Mouse (Mus musculus) yolk sac, embryonic 10.5 days (tissue): ENCODE results near the gene Rcsd1.
"Not testable (repeated sequence)": the region's sequence is repeated elsewhere in the genome, so short reads cannot be mapped to it uniquely, and the experiment has no call there.

Experiments
- DNase-seq: peaks from one replicate; pipeline ENCODE4 v3.0.0-alpha.2; 2017; ENCODE audit warnings: low spot score

The Rcsd1 gene

DNA sequence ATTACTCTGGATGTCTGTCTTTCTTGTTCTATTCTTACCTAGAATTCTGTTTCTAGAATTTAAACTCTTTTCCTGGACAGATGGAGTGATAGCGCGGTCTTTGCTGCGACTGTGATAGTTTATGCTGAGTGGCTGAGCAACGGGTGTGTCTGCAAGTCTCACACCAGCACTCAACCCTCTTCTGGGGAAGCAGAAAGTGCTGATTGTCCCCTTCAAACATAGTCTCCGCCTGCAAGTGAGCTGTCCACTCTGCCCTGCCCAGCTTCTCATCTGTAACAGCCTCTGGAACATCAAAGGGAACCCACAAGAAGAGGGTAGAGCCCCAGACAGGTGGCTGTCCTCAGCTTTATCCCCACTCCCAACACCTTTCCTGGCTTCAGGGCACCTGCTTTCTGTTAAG lies 19.7 kb downstream of the Rcsd1 start:
- DNase-seq = no peak

DNA sequence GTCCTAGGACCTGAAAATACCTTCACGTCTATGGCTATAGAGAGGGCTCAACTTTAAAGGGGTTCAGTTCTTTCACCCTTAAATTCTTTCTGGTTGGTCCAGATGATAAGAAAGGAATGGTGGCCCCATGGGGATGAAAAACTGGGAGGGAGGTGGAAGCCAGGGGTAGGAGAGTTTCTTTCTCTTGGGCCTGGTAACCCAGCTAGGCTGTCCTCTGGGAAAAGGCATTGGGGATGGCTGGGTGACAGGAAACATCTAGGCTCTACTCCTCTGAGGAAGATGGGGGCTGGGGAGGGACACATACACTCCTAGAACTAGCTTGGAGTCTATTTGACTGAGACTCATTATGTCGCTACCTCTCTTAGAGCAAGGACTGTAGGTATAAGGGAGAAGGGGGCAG lies 21.7 kb downstream of the Rcsd1 start:
- no peak for DNase-seq

DNA sequence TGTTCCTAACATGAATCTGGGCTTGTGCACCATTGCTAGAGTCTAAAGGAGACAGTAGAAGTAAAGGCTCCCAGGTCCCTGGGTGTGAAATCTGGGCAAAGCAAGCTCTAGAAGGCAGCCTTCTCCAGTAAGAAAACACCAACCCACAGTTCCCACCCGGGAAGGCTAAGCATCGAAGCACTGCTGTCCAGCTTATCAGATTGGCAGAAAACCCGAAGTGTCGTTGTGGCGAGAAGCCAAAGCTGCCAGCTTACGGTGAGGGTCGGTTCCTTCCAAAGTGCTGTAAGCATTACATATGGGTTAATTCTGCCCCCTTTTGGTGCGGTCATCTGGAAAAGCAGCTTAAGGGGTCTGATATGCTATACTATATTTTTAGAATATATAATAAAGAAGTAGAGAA lies 22.6 kb downstream of the Rcsd1 start:
- no peak for DNase-seq

DNA sequence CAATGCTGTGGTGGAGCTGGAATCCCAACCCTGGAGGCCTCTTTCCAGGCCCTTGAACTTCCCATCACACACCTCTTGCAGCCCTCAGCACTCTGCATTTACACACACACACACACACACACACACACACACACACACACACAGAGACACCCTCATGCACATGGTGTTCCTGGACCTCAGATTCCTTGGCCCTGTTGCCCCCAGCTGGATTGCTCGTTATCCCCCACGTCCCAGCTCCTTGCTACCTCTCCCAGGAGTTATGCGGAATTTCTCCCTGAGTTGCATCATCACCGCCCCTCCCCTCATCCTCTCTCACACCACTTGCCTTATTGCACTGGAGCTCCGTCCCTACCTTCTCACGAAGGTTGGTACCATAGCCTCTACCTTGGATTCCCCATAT lies 23.2 kb downstream of the Rcsd1 start:
- DNase-seq = no peak

DNA sequence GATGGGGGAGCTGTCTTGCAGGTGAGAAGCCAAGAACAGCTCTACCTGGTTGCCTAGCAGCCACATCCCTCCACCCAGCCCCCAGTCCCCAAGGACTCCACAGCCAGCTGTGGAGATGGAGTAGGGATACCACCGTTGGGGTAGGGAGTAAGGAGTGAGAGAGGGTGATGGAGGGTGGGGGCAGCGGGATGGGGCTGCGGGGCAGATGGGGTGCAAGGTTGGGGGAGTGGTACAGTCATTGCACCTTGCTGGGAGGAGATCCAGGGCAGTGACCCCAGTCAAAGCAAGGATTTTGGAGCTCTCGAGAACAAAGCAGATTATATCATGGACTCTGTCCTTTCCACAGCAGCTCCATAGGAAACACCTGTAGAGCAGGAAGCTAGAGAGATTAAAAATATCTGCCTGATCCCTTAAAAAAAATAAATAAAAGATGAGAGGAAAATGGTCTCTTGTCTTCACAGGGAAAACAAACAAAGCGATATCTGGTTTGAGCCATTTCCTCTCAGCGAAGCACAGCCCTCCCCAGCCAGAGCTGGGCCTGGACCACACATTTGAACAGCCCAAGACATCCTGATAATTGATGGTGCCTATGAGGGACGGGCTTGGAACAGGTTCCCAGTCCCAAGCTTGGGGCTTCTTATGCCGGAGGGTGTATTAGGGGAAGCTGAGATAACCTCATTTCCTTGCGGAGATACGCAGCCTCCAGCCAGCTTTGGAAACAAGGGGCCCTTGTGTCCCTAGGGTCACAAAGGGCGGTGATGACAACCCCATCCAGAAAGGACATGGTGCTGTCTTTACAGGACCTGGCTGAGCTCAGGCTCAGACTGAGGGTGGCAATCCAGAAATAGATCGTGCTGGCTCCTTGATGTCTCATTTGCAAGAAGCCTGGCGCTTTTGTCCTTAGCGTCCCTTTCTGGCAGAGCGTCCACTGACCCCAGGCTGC lies 25.0 kb downstream of the Rcsd1 start:
- DNase-seq = no peak

DNA sequence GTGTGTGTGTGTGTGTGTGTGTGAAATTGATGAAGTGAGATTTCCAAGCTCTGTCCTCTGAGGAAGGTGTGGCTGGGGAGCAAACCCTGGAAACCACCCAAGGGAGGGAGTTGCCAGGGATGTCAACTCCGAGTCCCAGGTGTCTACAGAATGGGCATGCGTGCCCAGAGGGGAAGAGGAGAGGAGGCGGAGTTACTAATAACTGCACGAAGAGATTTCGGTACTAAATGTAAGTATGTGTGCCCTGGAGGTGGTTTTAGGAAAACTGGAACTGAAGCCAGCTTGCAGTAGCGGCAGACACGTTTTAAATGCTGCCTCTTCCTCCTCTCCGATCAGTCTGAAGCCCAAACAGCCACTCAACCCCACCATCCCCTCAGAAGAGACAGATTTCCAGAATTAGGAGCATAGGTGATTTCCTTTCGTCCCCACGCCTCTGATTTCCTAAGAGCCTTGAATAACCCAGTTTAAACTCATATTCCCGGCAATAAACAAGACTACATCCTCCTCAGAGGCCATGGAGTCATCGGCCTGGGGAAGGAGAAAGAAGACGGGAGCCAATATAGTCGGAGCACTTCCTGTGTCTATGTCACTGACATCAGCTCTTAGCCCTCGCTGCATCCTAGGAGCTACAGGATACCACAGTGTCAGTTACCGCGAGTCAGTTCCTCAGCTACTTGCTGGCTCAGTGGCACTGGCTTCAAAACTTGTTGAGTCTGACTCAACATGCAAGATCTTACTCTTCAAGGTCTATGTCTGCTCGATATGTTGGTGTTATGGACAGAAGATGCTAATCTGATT lies 27.3 kb downstream of the Rcsd1 start:
- no peak for DNase-seq

DNA sequence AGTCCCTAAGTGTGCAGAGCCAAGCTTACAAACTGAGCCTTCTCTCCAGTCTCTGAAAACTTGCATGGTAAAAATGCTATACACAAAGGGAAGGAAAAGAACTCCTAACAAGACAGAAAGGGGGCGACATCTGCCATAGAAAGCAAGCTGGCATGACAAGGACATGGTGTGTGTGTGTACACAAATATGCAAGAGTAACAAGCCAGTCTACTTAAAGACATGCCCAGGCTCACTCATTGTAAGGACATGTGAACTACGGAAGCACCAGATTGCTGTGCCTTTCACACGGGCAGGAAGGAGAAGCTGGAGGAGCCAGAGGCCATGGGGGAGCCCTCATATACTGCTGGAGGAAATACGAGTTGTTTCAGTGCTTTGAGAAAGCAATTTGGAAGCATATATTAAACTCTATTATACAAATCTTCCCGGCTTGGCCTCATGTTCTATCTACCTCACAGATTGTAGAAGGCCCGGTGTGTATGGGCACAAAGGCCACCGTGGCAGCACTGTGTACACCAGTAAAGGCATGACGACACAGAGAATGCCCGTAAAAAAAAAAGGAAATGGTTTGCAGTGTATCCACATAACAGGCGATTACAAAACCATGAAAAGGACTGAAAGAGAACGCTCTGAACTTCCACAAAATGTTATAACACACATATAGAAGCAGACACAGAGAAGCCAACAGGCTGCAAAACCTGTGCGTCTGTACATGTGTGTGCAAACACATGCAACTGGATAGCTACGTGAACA lies 28.3 kb downstream of the Rcsd1 start:
- DNase-seq = no peak

DNA sequence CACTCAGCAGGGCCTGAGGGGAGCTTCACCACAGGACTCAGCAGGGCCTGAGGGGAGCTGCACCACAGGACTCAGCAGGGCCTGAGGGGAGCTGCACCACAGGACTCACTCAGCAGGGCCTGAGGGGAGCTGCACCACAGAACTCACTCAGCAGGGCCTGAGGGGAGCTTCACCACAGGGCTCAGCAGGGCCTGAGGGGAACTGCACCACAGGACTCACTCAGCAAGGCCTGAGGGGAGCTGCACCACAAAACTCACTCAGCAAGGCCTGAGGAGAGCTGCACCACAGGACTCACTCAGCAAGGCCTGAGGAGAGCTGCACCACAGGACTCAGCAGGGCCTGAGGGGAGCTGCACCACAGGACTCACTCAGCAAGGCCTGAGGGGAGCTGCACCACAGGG lies 29.5 kb downstream of the Rcsd1 start:
- not testable (repeated sequence) for DNase-seq

DNA sequence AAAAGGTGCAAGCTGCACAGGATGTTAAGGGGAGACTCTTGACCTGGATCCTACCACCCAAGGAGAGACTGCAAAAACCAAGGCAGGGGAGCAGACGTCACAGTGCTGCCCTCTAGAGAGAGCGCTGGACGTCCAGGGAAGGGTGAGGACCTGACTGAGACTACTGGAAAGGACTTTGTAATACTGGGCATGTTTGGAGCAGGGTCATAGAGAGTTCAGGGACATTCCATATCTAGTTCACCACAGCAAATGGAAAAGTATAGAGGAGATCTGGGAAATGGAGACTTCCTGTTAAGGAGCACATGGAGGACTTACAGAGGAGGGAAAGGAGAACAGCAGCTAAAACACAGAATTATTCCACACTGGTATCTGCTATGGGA lies 29.9 kb downstream of the Rcsd1 start:
- no peak for DNase-seq

DNA sequence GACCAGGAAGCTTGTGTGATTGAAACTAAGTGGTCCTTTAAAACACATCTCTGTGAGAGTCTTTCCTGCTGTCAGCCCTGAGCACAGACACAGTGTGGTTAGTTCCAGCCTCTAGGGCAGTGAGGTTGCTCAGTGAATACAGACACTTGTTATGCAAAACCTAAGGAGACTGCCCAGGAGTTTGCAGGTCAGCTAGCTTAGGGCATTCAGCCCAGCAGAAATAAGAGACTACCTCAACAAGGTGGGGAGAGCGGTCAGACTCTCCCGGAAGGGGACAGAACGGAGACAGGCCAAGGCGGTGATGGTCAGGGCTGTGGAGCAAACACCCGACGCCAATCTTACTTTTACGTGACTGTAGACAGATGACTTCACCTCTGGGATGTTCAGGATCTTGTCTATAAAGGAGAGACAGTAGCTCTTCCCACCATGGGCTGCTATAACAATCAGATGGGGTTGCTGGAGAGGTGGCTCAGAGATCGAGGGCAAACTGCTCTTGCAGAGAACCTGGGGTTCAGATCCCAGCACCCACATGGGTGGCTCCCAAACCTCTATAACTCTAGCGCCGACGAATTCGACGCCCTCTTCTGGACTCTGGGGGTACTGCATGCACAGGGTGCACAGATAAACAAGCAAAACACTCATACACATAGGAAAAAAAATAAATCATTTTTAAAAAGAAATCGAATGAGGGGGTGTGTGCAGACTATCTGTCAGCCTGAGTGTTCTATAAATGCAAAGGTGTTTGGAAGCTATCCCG lies 30.5 kb downstream of the Rcsd1 start:
- no peak for DNase-seq

DNA sequence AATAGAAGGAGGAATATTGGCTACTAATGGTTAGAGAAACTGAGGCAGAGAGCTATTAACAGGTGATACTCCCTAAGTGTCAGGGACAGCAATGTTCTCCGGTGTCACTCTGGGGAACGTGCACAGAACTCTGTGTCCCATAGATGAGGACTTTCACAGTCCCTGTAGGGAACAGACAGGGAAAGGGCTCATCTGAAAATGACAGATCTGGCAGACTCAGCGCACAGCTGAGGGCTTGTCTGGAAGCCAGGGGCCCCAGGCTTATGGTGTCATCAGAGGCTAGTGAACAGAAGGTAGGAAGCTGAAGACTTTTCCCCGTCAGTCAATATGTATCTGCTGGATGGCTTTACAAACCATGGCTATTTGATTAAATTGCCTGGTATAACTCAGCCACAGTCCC lies 32.0 kb downstream of the Rcsd1 start:
- DNase-seq = no peak

DNA sequence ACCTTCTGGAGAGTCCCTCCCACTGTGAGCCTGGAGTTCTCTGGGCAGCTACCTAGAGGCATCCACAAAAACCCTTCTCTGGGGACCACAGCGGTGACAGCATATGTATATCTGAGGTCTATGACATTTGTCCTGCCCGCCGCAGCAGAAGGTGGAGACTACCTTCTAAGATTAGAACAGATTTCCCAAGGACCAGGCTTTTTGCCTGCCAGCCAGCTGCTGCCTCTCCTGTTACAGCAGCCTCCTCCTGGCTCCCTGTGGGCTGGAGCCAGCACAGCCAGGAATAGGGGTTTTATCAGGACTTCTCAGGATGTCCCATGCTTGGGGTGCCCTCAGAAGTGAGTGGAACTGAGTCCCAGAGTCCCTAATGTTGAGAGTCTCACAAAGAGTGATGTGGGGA lies 32.6 kb downstream of the Rcsd1 start:
- DNase-seq = no peak

DNA sequence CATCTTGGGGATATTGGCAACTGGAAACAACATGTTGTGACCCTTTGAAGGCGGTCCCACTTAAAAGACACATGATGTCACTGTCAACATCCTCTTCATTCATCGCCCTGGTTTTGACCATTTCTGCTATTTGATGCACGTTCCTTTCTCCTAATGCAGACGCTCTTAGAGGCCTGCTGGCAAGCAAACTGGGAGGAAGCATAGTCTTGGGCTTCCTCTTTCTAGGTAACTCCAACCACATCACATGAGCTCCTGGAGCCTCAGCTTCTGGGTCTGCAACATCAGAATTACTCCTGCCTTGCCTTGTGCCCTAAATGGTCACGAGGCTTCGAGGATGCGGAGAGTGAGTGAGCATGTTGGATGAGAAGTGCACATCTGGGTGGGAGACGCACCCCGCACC lies 34.4 kb downstream of the Rcsd1 start:
- no peak for DNase-seq

DNA sequence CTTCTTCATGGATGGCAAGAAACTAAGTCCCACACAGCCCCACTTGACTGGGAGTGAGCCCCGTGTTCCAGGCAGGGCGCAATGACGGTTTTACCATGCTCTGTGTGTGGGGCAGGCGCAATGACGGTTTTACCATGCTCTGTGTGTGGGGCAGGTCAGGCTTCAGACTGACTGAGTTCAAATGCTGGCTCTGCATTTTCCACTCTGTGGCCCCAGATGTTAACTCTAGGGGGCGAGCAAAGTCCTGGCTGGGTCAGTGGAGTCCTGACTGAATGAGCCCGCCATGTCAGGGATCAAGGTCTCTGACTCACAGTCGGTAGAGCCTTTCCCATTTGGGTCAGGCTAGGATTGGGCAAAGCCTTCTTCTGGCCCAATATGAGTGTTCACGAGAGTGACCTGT lies 37.2 kb downstream of the Rcsd1 start:
- no peak for DNase-seq

DNA sequence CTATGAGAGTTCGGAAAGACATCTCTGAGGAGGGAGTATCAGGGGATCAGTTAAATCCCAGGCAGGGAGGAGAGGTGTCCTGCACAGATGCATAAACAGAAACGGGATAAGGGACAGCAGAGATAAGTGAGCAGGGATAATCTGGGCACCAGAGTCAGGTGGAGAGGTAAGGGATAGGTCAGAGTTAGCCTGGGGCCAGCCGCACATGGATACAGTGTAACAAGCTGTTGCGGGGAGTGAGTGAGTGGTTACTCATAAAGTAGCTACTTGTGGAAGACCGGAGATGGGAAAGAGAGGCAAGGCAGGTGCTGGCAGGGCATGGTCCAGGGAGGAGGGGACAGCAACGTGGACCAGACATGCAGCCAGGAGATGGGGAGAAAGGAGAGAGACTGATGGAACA lies 39.5 kb downstream of the Rcsd1 start:
- no peak for DNase-seq

DNA sequence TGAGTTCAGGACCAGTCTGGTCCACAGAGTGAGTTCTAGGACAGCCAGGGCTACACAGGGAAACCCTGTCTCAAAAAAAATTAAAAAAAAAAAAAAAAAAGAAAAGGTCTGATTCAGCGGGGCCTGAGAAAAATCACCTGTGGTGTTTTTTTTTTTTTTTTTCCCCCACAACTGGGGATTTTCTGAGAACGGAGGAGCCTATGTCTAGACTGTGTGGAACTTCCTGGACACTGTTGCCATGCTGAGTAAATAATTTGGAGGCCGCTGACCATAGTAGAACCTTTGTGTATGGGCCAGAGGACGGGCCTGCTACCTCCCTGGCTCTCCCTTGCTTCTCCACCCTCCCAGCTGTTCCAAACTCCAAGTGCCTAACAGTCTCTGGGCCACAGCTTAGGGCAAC lies 40.7 kb downstream of the Rcsd1 start:
- no peak for DNase-seq

DNA sequence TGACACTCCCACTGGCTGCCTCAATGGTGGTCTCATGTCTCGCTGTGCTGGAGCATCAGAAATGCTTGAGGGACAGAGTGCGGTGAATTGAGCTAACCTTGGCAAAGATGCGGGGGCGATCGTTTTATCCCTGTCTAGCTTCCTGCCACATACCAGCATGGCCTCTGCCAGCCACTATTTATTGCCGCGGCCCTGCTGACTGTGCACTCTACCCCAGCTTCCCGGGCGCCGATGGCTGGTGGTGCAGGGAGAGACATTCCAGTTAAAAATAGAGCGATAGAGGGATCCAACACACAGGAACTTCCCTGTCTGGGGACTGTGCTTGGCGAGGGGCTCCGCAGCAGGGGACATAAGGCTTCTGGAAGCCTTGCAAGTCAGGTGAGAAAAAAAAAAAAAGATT lies 42.2 kb downstream of the Rcsd1 start:
- no peak for DNase-seq

DNA sequence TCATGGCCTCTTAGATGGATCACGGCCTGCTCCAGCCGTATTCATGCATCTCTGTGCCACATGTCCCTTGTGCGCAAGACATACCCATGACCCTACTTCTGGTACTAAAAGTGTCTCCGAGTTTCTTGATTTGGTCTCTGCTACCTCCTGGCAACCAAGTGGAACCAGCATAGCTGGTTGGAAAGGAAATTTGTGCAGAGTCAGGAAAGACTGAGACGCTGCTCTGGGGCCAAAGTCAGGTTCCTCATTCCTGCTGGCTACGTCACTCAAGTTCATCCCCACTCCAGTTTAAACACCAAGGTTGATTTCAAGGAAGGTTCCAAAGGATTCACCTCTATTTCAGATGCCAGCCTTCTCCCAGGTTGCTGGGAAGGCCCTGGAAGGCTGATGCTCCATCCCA lies 42.6 kb downstream of the Rcsd1 start:
- DNase-seq = no peak

DNA sequence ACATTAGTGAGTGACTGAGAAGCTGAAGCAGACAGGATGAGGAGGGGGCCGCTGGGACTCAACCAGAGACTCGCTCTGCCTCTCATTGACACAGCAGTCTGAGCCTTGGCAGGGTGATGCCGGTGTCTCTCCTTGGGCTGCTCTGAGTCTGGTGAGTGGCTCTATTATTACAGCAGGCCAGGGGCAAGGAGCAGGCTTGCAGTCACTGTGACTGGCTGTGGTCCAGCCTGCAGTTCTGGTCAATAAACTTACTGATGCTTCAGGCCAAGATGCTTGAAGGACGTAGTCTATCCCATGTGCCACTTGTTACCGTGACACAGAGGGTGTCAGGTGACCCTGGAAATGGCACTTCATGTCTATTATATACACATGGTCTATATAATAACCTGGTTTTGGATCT lies 43.8 kb downstream of the Rcsd1 start:
- DNase-seq = no peak

DNA sequence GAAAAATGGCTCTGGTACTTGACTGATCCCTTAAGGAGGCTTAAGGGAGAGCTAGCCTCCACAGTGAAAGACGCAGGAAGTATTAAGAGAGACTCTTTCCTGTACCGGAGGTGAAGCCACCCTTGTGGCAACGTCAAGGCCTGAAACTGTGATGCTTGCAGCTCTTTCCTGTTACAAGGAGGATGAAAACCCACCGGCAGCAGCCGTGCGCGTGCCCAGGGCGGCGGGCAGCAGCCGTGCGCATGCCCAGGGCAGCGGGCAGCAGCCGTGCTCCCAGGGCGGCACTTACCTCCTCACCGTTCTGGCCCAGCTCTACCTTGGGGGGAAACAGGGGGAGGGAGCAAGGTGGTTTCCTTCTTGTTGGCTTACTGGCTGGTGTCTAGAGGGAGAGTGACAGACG lies 46.3 kb downstream of the Rcsd1 start:
- DNase-seq = no peak

DNA sequence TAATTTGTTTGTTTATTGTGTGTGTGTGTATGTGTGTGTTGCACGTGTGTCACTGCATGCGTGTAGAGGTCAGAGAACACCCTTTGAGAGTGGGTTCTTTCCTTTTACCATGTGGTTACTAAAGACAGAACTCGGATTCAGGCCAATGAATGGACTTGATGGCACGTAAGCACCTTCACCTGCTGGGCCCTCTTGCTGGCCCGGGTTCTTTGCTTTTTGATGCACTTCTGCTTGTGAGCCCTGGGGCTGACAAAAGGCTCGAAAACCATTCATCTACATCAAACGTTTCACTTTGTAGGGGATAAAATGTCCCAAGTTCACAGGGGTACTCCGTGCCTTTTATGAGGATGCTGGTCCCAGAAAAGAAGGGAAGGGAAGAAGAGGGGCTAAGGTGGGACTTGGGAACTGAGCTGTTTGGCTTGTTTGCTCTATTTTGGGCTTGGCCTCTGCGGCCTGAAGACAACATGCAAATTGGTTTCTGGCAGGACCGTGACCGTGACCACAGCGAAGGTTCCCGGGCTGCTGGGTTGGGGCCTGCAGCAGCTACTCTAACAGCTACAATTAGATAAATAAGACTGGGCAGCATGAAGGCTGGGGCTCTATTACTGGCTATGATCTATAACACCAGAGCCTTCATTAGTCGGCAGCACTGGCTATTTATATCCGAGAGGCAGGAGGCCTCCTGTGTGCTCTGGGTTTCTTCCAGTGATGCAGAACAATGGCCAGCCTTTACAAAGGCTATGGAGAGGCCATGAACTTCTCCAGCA lies 46.9 kb downstream of the Rcsd1 start:
- no peak for DNase-seq
